Mouse (Mus musculus) heart, postnatal 0 days (tissue): ENCODE data around the gene Methig1.

Experiments used
- CTCF ChIP-seq: IDR thresholded peaks from 2 replicates; pipeline ENCODE4 v1.5.1; 2016; ENCODE audit warnings: antibody characterized with exemption, control low read depth, low read depth
- EP300 ChIP-seq: IDR thresholded peaks from 2 replicates; pipeline ENCODE4 v1.6.1; 2016; ENCODE audit warnings: antibody characterized with exemption, low read depth

- TF ChIP-seq CTCF (no peak), EP300 (no peak)
Observed at GRCm38 (mm10) chr15:100417854-100418450, 65.0 kb downstream of the Methig1 start.
